Mouse (Mus musculus) hindbrain, postnatal 0 days (tissue): ENCODE data around the gene Rfx4. TPM values are rescaled to one million over a fixed set of nuclear protein-coding genes. Genes with fewer than 3 reads are reported as not detected.

Experiments
- ATAC-seq: fragments of 200-750 bp; cut with Nextera tagmentation; 2 replicates; pipeline ENCODE4 v1.8.0; 2017; ENCODE audit warnings: mild to moderate bottlenecking, moderate TSS enrichment, moderate library complexity
- DNase-seq: peaks from one replicate; pipeline ENCODE4 v3.0.0-alpha.2; 2015; ENCODE audit warnings: low spot score
- H3K27ac ChIP-seq: fragments of 300-500 bp; sonication (generic); 2 replicates; pipeline ENCODE4 v1.5.1; 2014; ENCODE audit warnings: mild to moderate bottlenecking
- H3K27me3 ChIP-seq: fragments of 300-500 bp; sonication (generic); 2 replicates; pipeline ENCODE4 v1.6.1; 2014; ENCODE audit warnings: low read length, mixed read lengths; ENCODE audit not compliant: insufficient read depth
- H3K36me3 ChIP-seq: fragments of 300-500 bp; sonication (generic); 2 replicates; pipeline ENCODE4 v1.6.1; 2014; ENCODE audit warnings: low read length, mixed read lengths; ENCODE audit not compliant: insufficient read depth
- H3K4me1 ChIP-seq: fragments of 300-500 bp; sonication (generic); 2 replicates; pipeline ENCODE4 v1.6.1; 2014; ENCODE audit warnings: antibody characterized with exemption, low read length, mixed read lengths; ENCODE audit not compliant: insufficient read depth
- H3K4me2 ChIP-seq: fragments of 300-500 bp; sonication (generic); 2 replicates; pipeline ENCODE4 v1.6.1; 2014; ENCODE audit warnings: low read depth, mild to moderate bottlenecking, low read length, moderate library complexity, mixed read lengths
- H3K4me3 ChIP-seq: fragments of 300-500 bp; sonication (generic); 2 replicates; pipeline ENCODE4 v1.5.1; 2014; ENCODE audit warnings: low read length
- H3K9ac ChIP-seq: fragments of 300-500 bp; sonication (generic); replicated peaks from 2 replicates; pipeline ENCODE4 v1.6.1; 2014; ENCODE audit warnings: mild to moderate bottlenecking, low read length, moderate library complexity, mixed read lengths
- H3K9me3 ChIP-seq: fragments of 300-500 bp; sonication (generic); 2 replicates; pipeline ENCODE4 v1.6.1; 2016; ENCODE audit warnings: low read length, mixed read lengths
- CTCF ChIP-seq: IDR thresholded peaks from 2 replicates; pipeline ENCODE4 v1.5.1; 2016; ENCODE audit warnings: antibody characterized with exemption, control low read depth, low read depth
- WGBS: fragments of 180-500 bp; shearing (Covaris S2); extraction: QIAGEN DNeasy Blood & Tissue Kit; methylation state at CpG from one replicate; pipeline ENCODE4 v1.1.7; 2014; 5-methylcytosine and 5-hydroxymethylcytosine counted together
- polyA plus RNA-seq: library from polyadenylated mRNA; unstranded; fragments of >200 nt; fragmentation: Nextera tagmentation; extraction: Ambion mirVana; gene quantifications from 2 replicates; pipeline ENCODE4 v1.2.1, GENCODE M21; 2015
- total RNA-seq: library from RNA; depleted of rRNA; stranded (reverse); fragments of >200 nt; gene quantifications from 2 replicates; pipeline ENCODE4 v1.2.3, GENCODE M21; 2014

The Rfx4 gene
- total and polyA plus RNA-seq, 2 experiments from 2014 or later: 16.1 to 16.7 TPM

GRCm38 (mm10) chr10:84810030-84810849 lies 54.4 kb downstream of the Rfx4 start:
- Histone ChIP-seq H3K4me1 (no peaks in the 10 kb centered on the region), H3K9me3 (no peaks in the 10 kb centered on the region), H3K27ac (peak overlapping the region; percentile 42; the same call in 1 of the 2 replicates), H3K4me3 (no peak overlapping the region), H3K4me2 (no peak overlapping the region), H3K36me3 (no peaks in the 10 kb centered on the region), H3K9ac (no peak overlapping the region), H3K27me3 (no peaks in the 10 kb centered on the region)
- no peak for TF ChIP-seq CTCF
- WGBS: 46% methylated on average over 8 of the region's 8 CpGs
- ATAC-seq (peak; percentile 86), DNase-seq (peak; percentile 69)

DNA sequence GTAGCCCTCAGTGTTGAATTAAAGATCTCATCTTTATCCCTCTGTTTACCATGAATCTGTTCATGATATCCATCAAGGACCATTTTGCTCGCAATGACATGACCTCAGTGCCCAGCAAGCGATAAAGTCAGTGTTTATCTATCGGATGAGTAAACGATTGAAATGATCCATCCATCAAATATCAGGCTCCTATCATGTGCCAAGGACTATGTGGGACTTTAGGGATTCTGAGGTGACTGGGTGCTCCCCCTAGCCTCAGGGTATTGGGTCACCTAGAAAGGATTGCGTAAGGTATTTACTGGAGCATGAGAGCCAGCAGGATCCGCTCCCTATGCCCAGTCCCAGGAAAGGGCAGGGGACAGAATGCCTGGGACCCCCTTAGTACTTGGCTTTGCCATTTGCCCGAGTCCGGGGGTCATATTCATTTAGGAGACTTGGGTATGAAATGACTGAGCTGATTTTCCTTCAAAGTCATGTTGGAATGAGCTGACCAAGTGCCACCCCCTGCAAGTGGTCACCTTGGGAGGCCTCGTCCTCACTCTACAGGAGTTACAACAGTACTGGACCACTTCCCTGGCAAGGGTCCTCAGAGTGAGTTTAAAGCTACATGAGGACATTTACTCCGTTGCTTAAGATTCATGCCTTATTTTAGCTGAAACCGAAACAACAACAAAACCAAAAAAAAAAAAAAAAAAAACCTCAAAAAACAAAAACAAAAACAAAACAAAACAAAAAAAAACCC lies 55.5 kb downstream of the Rfx4 start:
- Histone ChIP-seq H3K4me1 (no peaks in the 10 kb centered on the region), H3K4me3 (no peak overlapping the region), H3K27ac (peak overlapping the region; percentile 42; the same call in 1 of the 2 replicates), H3K9me3 (no peaks in the 10 kb centered on the region), H3K4me2 (no peak overlapping the region), H3K36me3 (no peaks in the 10 kb centered on the region), H3K27me3 (no peaks in the 10 kb centered on the region), H3K9ac (no peak overlapping the region)
- ATAC-seq (no peak), DNase-seq (no peak)
- no peak for TF ChIP-seq CTCF
- 75% methylated on average over 11 of the region's 11 CpGs for WGBS

- no peak overlapping the region for H3K9ac ChIP-seq
- no peak overlapping the region for H3K27ac ChIP-seq
- H3K36me3 ChIP-seq: no peaks in the 10 kb centered on the region
- no peak overlapping the region for H3K4me3 ChIP-seq
- TF ChIP-seq CTCF: no peak
- ATAC-seq (no peak), DNase-seq (no peak)
- H3K4me1 ChIP-seq: no peaks in the 10 kb centered on the region
- 51% methylated on average over 2 of the region's 2 CpGs for WGBS
- H3K27me3 ChIP-seq: no peaks in the 10 kb centered on the region
- no peak overlapping the region for H3K4me2 ChIP-seq
- H3K9me3 ChIP-seq: no peaks in the 10 kb centered on the region
These were observed 56.0 kb downstream of the Rfx4 start for GRCm38 (mm10) chr10:84811913-84812295.

GRCm38 (mm10) chr10:84815676-84816436 lies 60.0 kb downstream of the Rfx4 start:
- Histone ChIP-seq H3K9ac (no peak overlapping the region), H3K36me3 (no peaks in the 10 kb centered on the region)
- ATAC-seq: no peak

DNA sequence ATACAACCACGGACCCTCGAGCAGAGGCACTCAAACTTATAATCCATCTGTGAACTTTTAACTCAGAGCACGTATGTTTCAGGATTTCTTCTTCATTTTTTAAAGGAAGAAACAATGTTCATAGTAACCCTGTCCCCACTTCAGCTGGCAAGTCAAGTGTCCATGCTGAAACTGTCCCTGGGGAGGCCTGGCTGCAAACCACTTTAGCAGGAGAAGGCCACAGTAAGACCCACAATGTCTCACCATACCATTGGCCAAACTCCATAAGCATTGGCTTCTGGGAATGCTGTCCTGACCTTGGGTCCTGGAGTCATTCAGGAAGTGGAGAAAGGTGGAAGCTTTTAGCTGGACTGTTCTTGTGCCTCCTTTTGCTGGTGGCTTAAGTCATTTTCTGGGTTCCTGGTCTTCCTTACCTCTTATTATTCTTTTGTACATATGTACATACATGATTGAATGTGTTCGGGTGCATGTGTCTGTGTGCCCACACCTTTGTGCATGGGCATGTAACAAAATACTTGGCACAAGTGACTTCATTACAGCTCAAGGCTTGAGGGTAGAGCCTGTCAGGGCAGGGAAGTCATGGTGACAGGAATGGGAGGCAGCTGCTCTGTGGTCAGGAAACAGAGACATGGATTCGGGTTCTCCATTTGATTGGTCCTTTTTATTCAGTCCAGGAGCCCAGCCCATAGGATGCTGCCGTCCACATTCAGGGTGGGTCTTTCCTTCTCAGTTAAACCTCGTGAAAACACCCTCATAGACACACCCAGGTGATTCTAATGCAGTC lies 61.4 kb downstream of the Rfx4 start:
- Histone ChIP-seq H3K4me3 (no peak overlapping the region), H3K4me1 (no peaks in the 10 kb centered on the region), H3K9me3 (no peaks in the 10 kb centered on the region), H3K27ac (no peak overlapping the region), H3K36me3 (no peaks in the 10 kb centered on the region), H3K9ac (no peak overlapping the region), H3K27me3 (no peaks in the 10 kb centered on the region), H3K4me2 (no peak overlapping the region)
- DNase-seq (no peak), ATAC-seq (no peak)
- 86% methylated on average over 7 of the region's 7 CpGs for WGBS
- no peak for TF ChIP-seq CTCF

More at GRCm38 (mm10) chr10:84815676-84816436, 60.0 kb downstream of the Rfx4 start:
- Histone ChIP-seq H3K27me3 (no peaks in the 10 kb centered on the region), H3K4me1 (no peaks in the 10 kb centered on the region), H3K4me2 (no peak overlapping the region), H3K4me3 (no peak overlapping the region), H3K9me3 (no peaks in the 10 kb centered on the region), H3K27ac (no peak overlapping the region)
- 60% methylated on average over 4 of the region's 4 CpGs for WGBS
- DNase-seq: no peak
- TF ChIP-seq CTCF: no peak

- no peak overlapping the region for H3K4me2 ChIP-seq
- WGBS: 71% methylated on average over 6 of the region's 6 CpGs
- no peak overlapping the region for H3K4me3 ChIP-seq
- H3K4me1 ChIP-seq: no peaks in the 10 kb centered on the region; the same call in 1 of the 2 replicates
- H3K9ac ChIP-seq: no peak overlapping the region
- TF ChIP-seq CTCF: no peak
- no peak overlapping the region for H3K27ac ChIP-seq
- H3K27me3 ChIP-seq: no peaks in the 10 kb centered on the region
- DNase-seq (no peak), ATAC-seq (no peak)
- H3K9me3 ChIP-seq: no peaks in the 10 kb centered on the region
- no peaks in the 10 kb centered on the region for H3K36me3 ChIP-seq
These were observed 63.8 kb downstream of the Rfx4 start for GRCm38 (mm10) chr10:84819669-84820068.
